Mouse (Mus musculus): ENCODE results near the gene Med6. TPM values are rescaled to one million over a fixed set of nuclear protein-coding genes. Genes with fewer than 3 reads are reported as not detected.

Gene Med6
- 97.4 and 97.9 TPM in 2 replicates for polyA plus RNA-seq (2014; fragmentation: Nextera tagmentation; extraction: Ambion mirVana)

- Histone ChIP-seq H3K4me1 (ENCODE audit: control insufficient read depth, insufficient read depth, low read length) (no peaks in the 10 kb centered on the region), H3K27ac (replicated peaks; ENCODE audit: low read depth, low read length) (no peak within 1 kb of the TSS), H3K4me3 (ENCODE audit: low read depth, low read length) (peak within 1 kb of the TSS; percentile 70), H3K4me2 (ENCODE audit: low read depth, low read length) (peak within 1 kb of the TSS; percentile 44), H3K9ac (replicated peaks; ENCODE audit: low read length) (peak within 1 kb of the TSS; percentile 73), H3K27me3 (ENCODE audit: control insufficient read depth, insufficient read depth, low read length) (no peaks in the 10 kb centered on the region), H3K36me3 (replicated peaks; ENCODE audit: control insufficient read depth, insufficient read depth, low read depth, low read length) (no peaks in the 10 kb centered on the region), H3K9me3 (replicated peaks; ENCODE audit: control insufficient read depth, low read length) (no peaks in the 10 kb centered on the region)
- ATAC-seq (replicated peaks; ENCODE audit: insufficient number of reproducible peaks, low FRiP score, low TSS enrichment, low read depth) (peak; percentile 97), DNase-seq (ENCODE audit: low spot score) (peak; percentile 98)
- 4% methylated on average over 36 of the region's 36 CpGs for WGBS
These were observed at the start of gene Med6 for GRCm38 (mm10) chr12:81594902-81595671. Gene Med6, minus strand, starts transcription at chr12:81595008.

- H3K4me2 ChIP-seq (ENCODE audit: low read depth, low read length), result no peak overlapping the region
- ATAC-seq (replicated peaks; ENCODE audit: insufficient number of reproducible peaks, low FRiP score, low TSS enrichment, low read depth), result no peak
- H3K27me3 ChIP-seq (ENCODE audit: control insufficient read depth, insufficient read depth, low read length), result no peaks in the 10 kb centered on the region
- H3K9me3 ChIP-seq (replicated peaks; ENCODE audit: control insufficient read depth, low read length), result no peaks in the 10 kb centered on the region
- no peaks in the 10 kb centered on the region for H3K36me3 ChIP-seq (replicated peaks; ENCODE audit: control insufficient read depth, insufficient read depth, low read depth, low read length)
- H3K4me3 ChIP-seq (ENCODE audit: low read depth, low read length), result no peak overlapping the region
- no peak overlapping the region for H3K9ac ChIP-seq (replicated peaks; ENCODE audit: low read length)
- no peak for DNase-seq (ENCODE audit: low spot score)
- 61% methylated on average over 11 of the region's 11 CpGs for WGBS
- H3K4me1 ChIP-seq (ENCODE audit: control insufficient read depth, insufficient read depth, low read length), result no peaks in the 10 kb centered on the region
- no peak overlapping the region for H3K27ac ChIP-seq (replicated peaks; ENCODE audit: low read depth, low read length)
These were observed 47.7 kb upstream of the Med6 start for GRCm38 (mm10) chr12:81642361-81643082.

- Histone ChIP-seq H3K9me3 (replicated peaks; ENCODE audit: control insufficient read depth, low read length) (no peaks in the 10 kb centered on the region), H3K4me3 (ENCODE audit: low read depth, low read length) (no peak overlapping the region), H3K4me2 (ENCODE audit: low read depth, low read length) (no peak overlapping the region), H3K27me3 (ENCODE audit: control insufficient read depth, insufficient read depth, low read length) (no peaks in the 10 kb centered on the region), H3K36me3 (replicated peaks; ENCODE audit: control insufficient read depth, insufficient read depth, low read depth, low read length) (no peaks in the 10 kb centered on the region), H3K4me1 (ENCODE audit: control insufficient read depth, insufficient read depth, low read length) (no peaks in the 10 kb centered on the region), H3K27ac (replicated peaks; ENCODE audit: low read depth, low read length) (no peak overlapping the region), H3K9ac (replicated peaks; ENCODE audit: low read length) (no peak overlapping the region)
- WGBS, result 67% methylated on average over 5 of the region's 5 CpGs
- no peak for ATAC-seq (replicated peaks; ENCODE audit: insufficient number of reproducible peaks, low FRiP score, low TSS enrichment, low read depth)
- no peak for DNase-seq (ENCODE audit: low spot score)
These were observed 45.8 kb upstream of the Med6 start for GRCm38 (mm10) chr12:81640656-81641055.

- Histone ChIP-seq H3K4me3 (ENCODE audit: low read depth, low read length) (no peak overlapping the region), H3K27me3 (ENCODE audit: control insufficient read depth, insufficient read depth, low read length) (peaks cover 23% of the 10 kb centered on the region), H3K36me3 (replicated peaks; ENCODE audit: control insufficient read depth, insufficient read depth, low read depth, low read length) (no peaks in the 10 kb centered on the region), H3K9me3 (replicated peaks; ENCODE audit: control insufficient read depth, low read length) (no peaks in the 10 kb centered on the region), H3K4me2 (ENCODE audit: low read depth, low read length) (no peak overlapping the region), H3K4me1 (ENCODE audit: control insufficient read depth, insufficient read depth, low read length) (no peaks in the 10 kb centered on the region), H3K9ac (replicated peaks; ENCODE audit: low read length) (no peak overlapping the region), H3K27ac (replicated peaks; ENCODE audit: low read depth, low read length) (no peak overlapping the region)
- no peak for DNase-seq (ENCODE audit: low spot score)
- ATAC-seq (replicated peaks; ENCODE audit: insufficient number of reproducible peaks, low FRiP score, low TSS enrichment, low read depth), result no peak
- WGBS, result 84% methylated on average over 2 of the region's 2 CpGs
These were observed 38.4 kb upstream of the Med6 start for GRCm38 (mm10) chr12:81633246-81633645.

- ATAC-seq (replicated peaks; ENCODE audit: insufficient number of reproducible peaks, low FRiP score, low TSS enrichment, low read depth) (no peak), DNase-seq (ENCODE audit: low spot score) (no peak)
- peak overlapping the region; percentile 53 for H3K4me3 ChIP-seq (ENCODE audit: low read depth, low read length)
- 2% methylated on average over 31 of the region's 31 CpGs for WGBS
- H3K9me3 ChIP-seq (replicated peaks; ENCODE audit: control insufficient read depth, low read length), result no peaks in the 10 kb centered on the region
- H3K4me2 ChIP-seq (ENCODE audit: low read depth, low read length), result peak overlapping the region; percentile 95
- peaks cover 23% of the 10 kb centered on the region for H3K27me3 ChIP-seq (ENCODE audit: control insufficient read depth, insufficient read depth, low read length)
- H3K27ac ChIP-seq (replicated peaks; ENCODE audit: low read depth, low read length), result no peak overlapping the region
- no peaks in the 10 kb centered on the region for H3K36me3 ChIP-seq (replicated peaks; ENCODE audit: control insufficient read depth, insufficient read depth, low read depth, low read length)
- no peaks in the 10 kb centered on the region for H3K4me1 ChIP-seq (ENCODE audit: control insufficient read depth, insufficient read depth, low read length)
- peak overlapping the region; percentile 58 for H3K9ac ChIP-seq (replicated peaks; ENCODE audit: low read length)
These were observed 37.0 kb upstream of the Med6 start for GRCm38 (mm10) chr12:81631661-81632401.

GRCm38 (mm10) chr12:81630915-81631660, 36.3 kb upstream of the Med6 start, which contains the start of gene Ttc9:
Gene Ttc9, plus strand, starts transcription at chr12:81631249.
- 0% methylated on average over 78 of the region's 82 CpGs for WGBS
- Histone ChIP-seq H3K27me3 (ENCODE audit: control insufficient read depth, insufficient read depth, low read length) (peaks cover 23% of the 10 kb centered on the region), H3K36me3 (replicated peaks; ENCODE audit: control insufficient read depth, insufficient read depth, low read depth, low read length) (no peaks in the 10 kb centered on the region), H3K9me3 (replicated peaks; ENCODE audit: control insufficient read depth, low read length) (no peaks in the 10 kb centered on the region), H3K9ac (replicated peaks; ENCODE audit: low read length) (peak within 1 kb of the TSS; percentile 58), H3K4me2 (ENCODE audit: low read depth, low read length) (peak within 1 kb of the TSS; percentile 95), H3K4me1 (ENCODE audit: control insufficient read depth, insufficient read depth, low read length) (no peaks in the 10 kb centered on the region), H3K4me3 (ENCODE audit: low read depth, low read length) (peak within 1 kb of the TSS; percentile 53), H3K27ac (replicated peaks; ENCODE audit: low read depth, low read length) (no peak within 1 kb of the TSS)
- ATAC-seq (replicated peaks; ENCODE audit: insufficient number of reproducible peaks, low FRiP score, low TSS enrichment, low read depth) (peak; percentile 64), DNase-seq (ENCODE audit: low spot score) (peak; percentile 51)

- Histone ChIP-seq H3K27me3 (ENCODE audit: control insufficient read depth, insufficient read depth, low read length) (peaks cover 23% of the 10 kb centered on the region), H3K36me3 (replicated peaks; ENCODE audit: control insufficient read depth, insufficient read depth, low read depth, low read length) (no peaks in the 10 kb centered on the region), H3K9ac (replicated peaks; ENCODE audit: low read length) (peak overlapping the region; percentile 58), H3K4me1 (ENCODE audit: control insufficient read depth, insufficient read depth, low read length) (no peaks in the 10 kb centered on the region), H3K4me2 (ENCODE audit: low read depth, low read length) (peak overlapping the region; percentile 95), H3K4me3 (ENCODE audit: low read depth, low read length) (peak overlapping the region; percentile 53), H3K27ac (replicated peaks; ENCODE audit: low read depth, low read length) (no peak overlapping the region), H3K9me3 (replicated peaks; ENCODE audit: control insufficient read depth, low read length) (no peaks in the 10 kb centered on the region)
- DNase-seq (ENCODE audit: low spot score), result peak; percentile 43
- 0 out of 2 replicates have a peak, but pooled peaks have one; percentile 31 for ATAC-seq (replicated peaks; ENCODE audit: insufficient number of reproducible peaks, low FRiP score, low TSS enrichment, low read depth)
- WGBS, result under 1% methylated on average over 16 of the region's 16 CpGs
These were observed 35.7 kb upstream of the Med6 start for GRCm38 (mm10) chr12:81630520-81630914.
